Mouse (Mus musculus) ovary, adult 18-20 months (tissue): ENCODE measurements at regions not wholly inside any gene's neighbourhood (a gene's known extent, or its start where the extent isn't known, plus 50 kb on each side); places are given as distances from the start of the nearest gene placed in this dataset.
"Not testable (repeated sequence)": the region's sequence is repeated elsewhere in the genome, so short reads cannot be mapped to it uniquely, and the experiment has no call there.

Source experiments
- DNase-seq: peaks from one replicate; pipeline ENCODE4 v3.0.0; 2022; ENCODE audit warnings: low spot score, mixed read lengths

GRCm38 (mm10) chrX:99732526-99732925 lies 88.3 kb upstream of the Tmem28 start:
- no peak for DNase-seq

GRCm38 (mm10) chrX:99725101-99725500 lies 95.7 kb upstream of the Tmem28 start:
- DNase-seq: no peak

GRCm38 (mm10) chrX:99695366-99695765 lies 125.5 kb upstream of the Tmem28 start:
- no peak for DNase-seq

- DNase-seq: no peak
Measured at GRCm38 (mm10) chrX:99690971-99691370, 129.8 kb upstream of the Tmem28 start.

GRCm38 (mm10) chrX:99689761-99690160 lies 131.1 kb upstream of the Tmem28 start:
- no peak for DNase-seq

GRCm38 (mm10) chrX:99682491-99682890 lies 138.3 kb upstream of the Tmem28 start:
- not testable (repeated sequence) for DNase-seq

GRCm38 (mm10) chrX:99667596-99667995 lies 153.2 kb upstream of the Tmem28 start:
- DNase-seq: no peak

- no peak for DNase-seq
Measured at GRCm38 (mm10) chrX:99662566-99662965, 158.3 kb upstream of the Tmem28 start.

- DNase-seq: no peak
Measured at GRCm38 (mm10) chrX:99659496-99660140, 161.2 kb upstream of the Tmem28 start.

GRCm38 (mm10) chrX:99657790-99658451 lies 162.9 kb upstream of the Tmem28 start:
- DNase-seq: peak; percentile 15

GRCm38 (mm10) chrX:99656988-99657387 lies 163.8 kb upstream of the Tmem28 start:
- DNase-seq: no peak

GRCm38 (mm10) chrX:99632211-99632775 lies 161.2 kb upstream of the Pja1 start:
- no peak for DNase-seq

- no peak for DNase-seq
Measured at GRCm38 (mm10) chrX:99624515-99625179, 153.6 kb upstream of the Pja1 start.

GRCm38 (mm10) chrX:99612130-99612759 lies 141.2 kb upstream of the Pja1 start:
- no peak for DNase-seq

GRCm38 (mm10) chrX:99610096-99610495 lies 139.0 kb upstream of the Pja1 start:
- DNase-seq: no peak

- no peak for DNase-seq
Measured at GRCm38 (mm10) chrX:99609591-99609990, 138.5 kb upstream of the Pja1 start.

- DNase-seq: no peak
Measured at GRCm38 (mm10) chrX:99608284-99608692, 137.2 kb upstream of the Pja1 start.

- no peak for DNase-seq
Measured at GRCm38 (mm10) chrX:99605084-99605824, 134.2 kb upstream of the Pja1 start.

GRCm38 (mm10) chrX:99603714-99604113 lies 132.6 kb upstream of the Pja1 start:
- no peak for DNase-seq

GRCm38 (mm10) chrX:99602268-99602885 lies 131.3 kb upstream of the Pja1 start:
- no peak for DNase-seq

- DNase-seq: no peak
Measured at GRCm38 (mm10) chrX:99595493-99595892, 124.4 kb upstream of the Pja1 start.
